Mouse (Mus musculus) c-Kit-positive CD71-positive TER-119-positive erythroid progenitor cells, embryonic 14.5 days (primary cell): ENCODE data around the gene Rad9a.

Experiments used
- DNase-seq: peaks from one replicate; pipeline ENCODE4 v3.0.0-alpha.2; 2013; ENCODE audit warnings: low spot score

The Rad9a gene

DNA sequence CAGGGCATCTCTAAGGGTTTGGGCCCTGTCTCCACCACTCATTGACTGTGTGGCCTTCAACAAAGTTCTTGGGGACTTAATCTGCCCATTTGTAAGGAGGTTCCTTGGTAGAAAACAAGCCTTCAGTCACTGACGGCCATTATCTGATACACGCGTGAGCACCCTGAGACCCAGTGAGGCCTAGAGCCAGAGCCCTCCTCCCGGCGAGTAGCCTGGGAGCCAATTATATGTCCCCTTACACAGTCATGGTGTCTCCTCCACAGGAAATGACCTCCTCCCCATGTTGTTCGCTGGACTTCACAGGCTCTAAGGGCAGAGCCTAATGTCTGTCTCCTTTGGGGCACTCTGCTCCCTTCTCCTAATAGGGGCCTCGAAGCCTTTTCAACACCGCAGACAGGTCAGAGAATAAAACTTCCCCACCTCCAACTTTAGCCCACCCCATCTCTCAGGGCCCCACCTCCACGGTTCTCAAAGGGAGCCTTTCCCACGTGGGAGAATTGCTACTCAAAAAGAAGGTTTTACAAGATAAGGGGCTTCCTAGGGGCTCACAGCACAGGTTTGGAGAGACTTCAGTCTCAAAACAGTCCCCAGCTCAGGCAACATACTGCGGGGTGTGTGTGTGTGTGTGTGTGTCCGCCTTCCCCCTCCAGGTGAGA lies 55.0 kb downstream of the Rad9a start:
- DNase-seq = no peak

DNA sequence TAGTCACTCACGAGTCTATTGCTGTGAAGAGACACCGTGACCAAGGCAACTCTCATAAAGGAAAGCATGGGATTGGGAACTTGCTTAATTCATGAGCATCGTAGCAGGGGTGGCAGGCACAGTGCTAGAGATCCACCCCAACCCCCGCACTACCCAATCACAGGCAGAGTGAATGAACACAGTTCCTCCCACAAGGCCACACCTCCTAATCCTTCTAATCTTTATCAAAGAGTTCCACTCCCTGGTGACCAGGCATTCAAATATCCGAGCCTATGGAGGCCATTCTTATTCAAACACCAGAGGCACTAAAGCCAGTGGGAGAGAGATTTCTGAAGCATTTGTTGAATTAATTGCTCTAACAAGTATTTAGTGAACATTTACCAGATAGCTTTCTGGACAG lies 55.5 kb downstream of the Rad9a start:
- DNase-seq = no peak
